Mouse (Mus musculus) CH12.LX (cell line): Measurements from ENCODE around the gene Tk1. TPM values are rescaled to one million over a fixed set of nuclear protein-coding genes. Genes with fewer than 3 reads are reported as not detected.

Source experiments
- DNase-seq: peaks from one replicate; pipeline ENCODE4 v3.0.0-alpha.2; 2013; ENCODE audit errors: extremely low read depth
- H3K27ac ChIP-seq: 2 replicates; pipeline ENCODE4 v1.5.1; 2012; ENCODE audit warnings: low read depth, mild to moderate bottlenecking, control low read depth, moderate library complexity; ENCODE audit not compliant: insufficient read depth
- H3K27me3 ChIP-seq: replicated peaks from 2 replicates; pipeline ENCODE3; 2012; ENCODE audit warnings: inconsistent platforms
- H3K36me3 ChIP-seq, 2 experiments: replicated peaks in 1 of 2; 2 replicates each; pipeline versions ENCODE3 to v1.6.1; 2012; ENCODE audit warnings: inconsistent platforms in 1 of 2, low read length in 1 of 2, mild to moderate bottlenecking in 1 of 2, mixed read lengths in 1 of 2, moderate library complexity in 1 of 2; ENCODE audit not compliant: control insufficient read depth in 1 of 2, insufficient read depth in 1 of 2
- H3K4me1 ChIP-seq, 2 experiments: 2 replicates each; pipeline ENCODE4 v1.6.1; 2012; ENCODE audit warnings: inconsistent platforms in 1 of 2, moderate library complexity in 1 of 2; ENCODE audit not compliant: insufficient read depth in 2 of 2, control insufficient read depth in 1 of 2
- H3K4me2 ChIP-seq: 2 replicates; pipeline ENCODE4 v1.6.1; 2012; ENCODE audit warnings: low read depth, mild to moderate bottlenecking, control low read depth; ENCODE audit not compliant: poor library complexity, insufficient read depth, severe bottlenecking
- H3K4me3 ChIP-seq, 3 experiments: fragments of 150-350 bp in 1 of 3; sonication (generic) in 1 of 3; replicated peaks in 1 of 3; 2 replicates each; pipeline versions ENCODE3 to v1.5.1; 2011 to 2012; ENCODE audit warnings: low read depth in 2 of 3, low read length in 2 of 3, mild to moderate bottlenecking in 2 of 3, moderate library complexity in 2 of 3, control low read depth in 1 of 3, improper control_type of control experiment in 1 of 3, inconsistent platforms in 1 of 3, mixed read lengths in 1 of 3; ENCODE audit not compliant: poor library complexity in 1 of 3
- H3K79me2 ChIP-seq: replicated peaks from 2 replicates; pipeline ENCODE4 v1.6.1; 2012; ENCODE audit warnings: mild to moderate bottlenecking, moderate library complexity; ENCODE audit not compliant: control insufficient read depth, poor library complexity, insufficient read depth, severe bottlenecking; ENCODE audit errors: extremely low read depth
- H3K9ac ChIP-seq: 2 replicates; pipeline ENCODE4 v1.6.1; 2012; ENCODE audit warnings: low read depth, mild to moderate bottlenecking, control low read depth, moderate library complexity; ENCODE audit not compliant: insufficient read depth
- H3K9me3 ChIP-seq: replicated peaks from 2 replicates; pipeline ENCODE3; 2012; ENCODE audit warnings: low read length, inconsistent platforms, mixed read lengths
- CTCF ChIP-seq, 2 experiments: IDR thresholded peaks in 1 of 2; conservative IDR thresholded peaks in 1 of 2; 2 replicates each; pipeline ENCODE4 v1.5.1; 2011 to 2012; ENCODE audit warnings: low read depth in 2 of 2, low read length in 2 of 2, improper control_type of control experiment in 1 of 2, inconsistent platforms in 1 of 2, mild to moderate bottlenecking in 1 of 2, moderate library complexity in 1 of 2
- E2F4 ChIP-seq: IDR thresholded peaks from 2 replicates; pipeline ENCODE4 v1.6.1; 2011; ENCODE audit warnings: low read depth, low read length, improper control_type of control experiment; ENCODE audit not compliant: insufficient replicate concordance
- ELF1 ChIP-seq: IDR thresholded peaks from 2 replicates; pipeline ENCODE4 v1.6.1; 2014; ENCODE audit warnings: low read depth, mild to moderate bottlenecking, inconsistent platforms, low read length, improper control_type of control experiment
- EP300 ChIP-seq: IDR thresholded peaks from 2 replicates; pipeline ENCODE4 v1.6.1; 2011; ENCODE audit warnings: low read length, improper control_type of control experiment
- ETS1 ChIP-seq: conservative IDR thresholded peaks from 2 replicates; pipeline ENCODE4 v1.6.1; 2012; ENCODE audit warnings: low read depth, mild to moderate bottlenecking, inconsistent platforms, low read length, improper control_type of control experiment, moderate library complexity
- IRF4 ChIP-seq: IDR thresholded peaks from 2 replicates; pipeline ENCODE4 v1.6.1; 2014; ENCODE audit warnings: low read depth, mild to moderate bottlenecking, inconsistent platforms, low read length, improper control_type of control experiment
- RCOR1 ChIP-seq: conservative IDR thresholded peaks from 2 replicates; pipeline ENCODE4 v1.6.1; 2012; ENCODE audit warnings: low read depth, mild to moderate bottlenecking, inconsistent platforms, low read length, improper control_type of control experiment
- ZC3H11A ChIP-seq: IDR thresholded peaks from 2 replicates; pipeline ENCODE4 v1.6.1; 2012; ENCODE audit warnings: low read depth, mild to moderate bottlenecking, inconsistent platforms, low read length, improper control_type of control experiment
- ZKSCAN1 ChIP-seq: IDR thresholded peaks from 2 replicates; pipeline ENCODE4 v1.6.1; 2012; ENCODE audit warnings: low read depth, inconsistent platforms, low read length, improper control_type of control experiment, borderline replicate concordance
- dilution Hi-C: fragments of 300-500 bp; cut with MboI; formaldehyde crosslinking; loops from 2 replicates; pipeline ENCODE4 v1.14.3; 2020; ENCODE audit warnings: low sequenced_read_pairs; ENCODE audit not compliant: extremely low pct_unique_long_range_greater_than_20kb, extremely low pct_ligation_motif_present
- in situ Hi-C: fragments of 300-500 bp; cut with MboI; formaldehyde crosslinking; loops from 3 replicates; pipeline ENCODE4 v1.14.3; 2019; ENCODE audit warnings: low sequenced_read_pairs, low pct_ligation_motif_present, low pct_unique_long_range_greater_than_20kb, mixed read lengths
- polyA plus RNA-seq: library from polyadenylated mRNA; unstranded; fragments of >175 nt; gene quantifications from 2 replicates; pipeline ENCODE4 v1.2.1, GENCODE M21; 2012; ENCODE audit warnings: low read depth; ENCODE audit not compliant: insufficient read length
- total RNA-seq, 2 experiments: library from RNA; depleted of rRNA; stranded (reverse); fragments of 300-350 nt in 1 of 2; fragments of >200 nt in 1 of 2; gene quantifications; 2 replicates each; pipeline ENCODE4 v1.2.3; 2012 to 2014

Tk1 gene
- total and polyA plus RNA-seq, 3 experiments, result 146 to 235 (median 179) TPM

DNA sequence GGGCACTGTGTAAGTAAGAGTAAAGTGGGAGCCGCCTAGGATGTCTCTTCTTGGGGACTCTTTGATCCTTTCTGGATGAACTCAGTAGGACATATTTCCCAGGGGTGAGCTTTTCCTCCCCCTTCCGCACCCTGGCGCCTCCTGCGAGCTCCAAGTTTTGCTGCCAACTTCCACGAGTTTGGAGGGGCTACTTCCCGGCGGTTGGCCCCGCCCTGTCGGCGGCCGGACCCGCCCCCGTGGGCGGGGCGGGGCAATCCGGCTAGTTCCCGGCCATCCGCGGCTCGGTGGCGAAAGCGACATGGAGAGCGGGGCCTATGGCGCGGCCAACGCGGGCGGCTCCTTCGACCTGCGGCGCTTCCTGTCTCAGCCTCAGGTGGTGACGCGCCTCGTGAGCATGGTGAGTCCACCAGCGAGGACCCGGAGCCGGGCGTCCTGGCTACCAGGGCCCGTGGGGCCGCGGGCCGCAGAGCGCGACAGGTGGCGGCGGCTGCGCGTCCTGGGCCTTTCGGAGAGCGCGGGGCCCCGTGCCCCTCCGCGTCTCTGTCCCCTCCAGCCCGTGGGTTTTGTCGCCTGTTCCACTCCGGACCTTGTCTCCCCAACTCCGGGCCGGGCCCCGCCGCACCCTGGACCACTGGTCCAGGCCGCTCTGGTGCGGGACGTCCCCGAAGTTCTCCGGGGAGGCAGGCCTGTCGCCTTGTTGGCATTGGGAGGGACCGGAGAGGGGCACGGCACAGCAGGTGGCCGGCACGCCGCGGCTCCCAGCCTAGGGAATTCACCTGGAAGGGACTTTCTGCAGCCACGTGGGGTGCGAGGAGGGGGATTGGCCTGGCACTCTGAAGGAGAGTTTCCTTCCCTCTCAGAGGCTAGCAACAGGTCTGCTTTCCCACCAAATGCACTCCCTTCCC is 16.2 kb downstream of the Tk1 start, which contains the start of the genes Gm20708 and Syngr2 (continued):
- no peak for TF ChIP-seq CTCF (conservative IDR thresholded peaks at IDR 0.05 in 1 of 2, IDR thresholded peaks at IDR 0.05 in 1 of 2; ENCODE audit: low read depth in 2 of 2, low read length in 2 of 2)

- TF ChIP-seq EP300, result no peak
- peak; percentile 98 for TF ChIP-seq ZKSCAN1
- in situ Hi-C loops, result no loop called here
Measured at GRCm38 (mm10) chr11:117806781-117807180, 19.1 kb downstream of the Tk1 start.

GRCm38 (mm10) chr11:117803166-117803688 is 22.7 kb downstream of the Tk1 start:
- no peaks in the 10 kb centered on the region for H3K79me2 ChIP-seq
- no peak overlapping the region for H3K9ac ChIP-seq
- H3K36me3 ChIP-seq, result peaks cover 0 to 28% of the 10 kb centered on the region in 2 experiments
- dilution Hi-C loops, result no loop called here
- TF ChIP-seq CTCF (conservative IDR thresholded peaks at IDR 0.05 in 1 of 2, IDR thresholded peaks at IDR 0.05 in 1 of 2; ENCODE audit: low read depth in 2 of 2, low read length in 2 of 2) (no peak), RCOR1 (no peak), ETS1 (no peak), ELF1 (0 out of 2 replicates have a peak, but pooled peaks have one; percentile 19), E2F4 (no peak), ZC3H11A (no peak), IRF4 (no peak)
- H3K9me3 ChIP-seq, result no peaks in the 10 kb centered on the region
- no peaks in the 10 kb centered on the region for H3K27me3 ChIP-seq
- in situ Hi-C loops, result no loop called here
- H3K4me2 ChIP-seq, result no peak overlapping the region
- no peak overlapping the region for H3K27ac ChIP-seq
- no peak overlapping the region for H3K4me3 ChIP-seq
- peaks cover 31 to 83% of the 10 kb centered on the region in 2 experiments for H3K4me1 ChIP-seq
- DNase-seq, result no peak

More at GRCm38 (mm10) chr11:117806781-117807180, 19.1 kb downstream of the Tk1 start:
- peaks cover 24% of the 10 kb centered on the region for H3K79me2 ChIP-seq
- no peaks in the 10 kb centered on the region for H3K27me3 ChIP-seq
- no peak overlapping the region for H3K27ac ChIP-seq
- DNase-seq, result no peak
- H3K36me3 ChIP-seq, result peaks cover 5 to 34% of the 10 kb centered on the region in 2 experiments
- H3K4me2 ChIP-seq, result no peak overlapping the region
- H3K4me3 ChIP-seq, result no peak overlapping the region
- dilution Hi-C loops, result no loop called here
- H3K9me3 ChIP-seq, result no peaks in the 10 kb centered on the region
- H3K9ac ChIP-seq, result no peak overlapping the region
- peaks cover 21 to 68% of the 10 kb centered on the region in 2 experiments for H3K4me1 ChIP-seq
